Mouse (Mus musculus) right cerebral cortex, postnatal 36 days (tissue): ENCODE measurements around the gene Olfr76.
A peak's percentile ranks its signal among the peaks of the same experiment; 100 is the strongest.
"Not testable (repeated sequence)": the region's sequence is repeated elsewhere in the genome, so short reads cannot be mapped to it uniquely, and the experiment has no call there.

Experiments used
- DNase-seq, 2 experiments: peaks; one replicate each; pipeline ENCODE4 v3.0.0; 2022; ENCODE audit warnings: low spot score in 2 of 2, mixed read lengths in 1 of 2

Olfr76 gene

DNA sequence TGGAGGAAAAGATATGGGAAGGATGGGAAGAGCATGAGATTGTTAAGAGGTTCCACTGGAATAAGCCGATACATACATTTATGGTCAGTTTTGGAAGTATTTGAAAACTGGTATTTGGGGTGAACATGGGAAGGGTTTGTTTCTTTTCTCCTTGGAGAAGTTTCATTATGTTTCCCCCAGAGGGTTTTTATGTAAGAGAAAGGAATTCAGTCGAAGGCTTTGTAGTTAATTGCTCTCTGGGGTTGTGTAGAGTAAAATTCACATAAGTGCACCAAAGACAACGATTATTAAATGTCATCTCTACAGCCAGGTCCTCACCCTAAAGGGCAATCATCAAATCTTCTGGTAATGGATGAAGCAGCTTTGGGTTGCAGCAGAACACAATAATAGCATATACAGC, at the start of gene Olfr76:
Olfr76 (minus strand) TSS at position 101 of the 400 bp plus-strand sequence.
- no peak for DNase-seq

DNA sequence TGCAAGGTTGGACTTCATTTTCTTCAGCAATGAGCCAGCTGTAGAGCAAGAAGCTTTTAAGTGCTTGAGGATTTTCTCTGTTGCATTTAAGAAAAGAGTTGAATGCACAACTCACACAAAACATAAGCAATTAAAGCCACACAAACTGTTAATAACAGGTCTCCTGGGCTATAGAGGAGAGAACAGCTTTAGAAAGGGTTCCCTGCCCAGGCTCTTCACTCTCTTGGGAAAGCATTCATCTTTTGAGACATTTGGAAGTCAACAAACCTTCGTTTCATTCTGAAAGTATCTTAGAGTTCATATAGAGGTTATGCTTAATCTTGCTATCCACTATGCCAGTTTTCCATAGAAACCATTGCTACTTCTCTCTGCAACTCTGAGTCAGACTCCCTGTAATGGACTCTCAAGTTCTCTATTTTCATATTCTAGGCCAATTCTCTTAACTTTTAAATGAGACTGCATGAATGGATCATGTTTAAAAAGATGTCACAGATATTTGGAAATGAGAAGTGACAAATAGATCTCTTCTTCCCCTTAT, 47.1 kb upstream of the Olfr76 start, which contains the start of gene Olfr1555-ps1:
Olfr1555-ps1 (minus strand) TSS at position 51 of the 538 bp plus-strand sequence.
- not testable (repeated sequence) for DNase-seq

DNA sequence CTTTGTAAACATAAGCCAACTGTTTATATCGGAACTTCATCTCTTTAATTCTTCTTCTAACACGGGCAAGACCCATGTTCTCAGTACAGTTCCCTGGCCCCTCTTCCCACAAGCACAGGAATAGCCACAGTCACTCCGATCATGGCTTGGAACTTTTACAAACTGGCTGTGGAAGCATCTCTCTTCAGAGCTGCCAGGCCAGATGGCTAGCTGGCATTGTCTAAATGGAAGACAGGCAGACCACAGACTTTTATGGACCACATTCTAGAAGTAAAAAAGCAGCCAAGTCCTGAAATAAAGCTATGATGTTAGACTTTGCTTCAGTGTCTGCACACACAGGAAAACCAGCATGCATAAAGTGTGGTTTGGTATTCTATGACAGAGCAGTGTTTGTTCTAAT, 22.4 kb upstream of the Olfr76 start:
- DNase-seq = peak in 1 of 2 experiments; percentile 44

DNA sequence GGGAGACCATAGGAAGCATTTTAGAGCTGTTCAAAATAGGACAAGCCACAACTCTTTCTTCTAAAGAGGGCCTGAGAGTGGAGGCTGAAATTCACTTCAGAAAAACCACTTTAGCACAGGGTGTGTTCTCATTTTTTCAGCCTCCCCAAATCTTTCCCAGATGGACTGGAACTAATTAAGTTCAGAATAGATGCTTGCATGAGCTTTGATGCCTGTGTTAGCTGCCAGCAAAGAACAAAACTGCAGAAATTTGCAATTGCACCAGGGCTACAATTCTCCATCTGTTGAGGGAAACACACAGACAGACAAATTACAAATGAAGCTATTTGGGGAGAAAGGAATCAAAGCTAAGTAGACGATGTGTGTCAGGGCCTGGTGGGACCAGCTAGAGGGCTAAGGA, 20.4 kb upstream of the Olfr76 start:
- peak; percentile 30 to 59 for DNase-seq

DNA sequence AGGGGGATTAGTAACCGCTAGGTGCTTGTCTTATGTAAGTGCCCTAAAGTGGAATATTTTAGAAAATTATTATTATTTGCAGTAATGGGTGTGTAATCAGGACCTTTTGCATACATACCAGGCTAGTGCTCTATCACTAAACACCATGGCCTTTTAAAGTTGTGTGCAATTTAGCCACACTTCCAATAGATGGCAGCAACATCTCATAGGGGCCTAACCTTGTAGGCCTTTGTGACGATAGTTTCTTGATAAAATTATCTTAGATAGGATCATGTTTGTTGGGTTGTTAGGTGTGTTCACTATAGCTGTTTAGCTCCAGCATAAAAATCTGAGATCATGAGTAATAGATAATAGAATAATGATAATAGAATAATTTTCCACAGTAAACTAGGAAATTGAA, 11.3 kb upstream of the Olfr76 start:
- no peak for DNase-seq

DNA sequence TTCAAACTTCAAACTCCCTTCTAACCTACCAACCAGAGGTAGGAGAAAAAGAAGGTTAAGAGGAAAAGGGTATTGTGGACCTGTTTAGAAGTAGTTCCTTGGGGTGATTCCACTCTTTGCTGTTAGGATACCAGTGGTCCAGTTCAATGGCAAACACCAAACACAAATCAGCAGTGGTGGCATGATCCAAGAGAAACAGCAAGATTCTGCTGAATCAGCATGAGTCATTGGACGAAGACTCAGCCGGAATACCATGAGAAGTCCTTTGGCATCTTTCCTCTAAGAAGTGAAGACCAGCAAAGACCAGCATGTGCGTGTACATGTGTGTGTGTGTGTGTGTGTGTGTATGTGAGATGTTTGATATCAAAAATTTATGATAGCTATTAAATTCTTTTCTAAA, 6.5 kb downstream of the Olfr76 start:
- no peak for DNase-seq

DNA sequence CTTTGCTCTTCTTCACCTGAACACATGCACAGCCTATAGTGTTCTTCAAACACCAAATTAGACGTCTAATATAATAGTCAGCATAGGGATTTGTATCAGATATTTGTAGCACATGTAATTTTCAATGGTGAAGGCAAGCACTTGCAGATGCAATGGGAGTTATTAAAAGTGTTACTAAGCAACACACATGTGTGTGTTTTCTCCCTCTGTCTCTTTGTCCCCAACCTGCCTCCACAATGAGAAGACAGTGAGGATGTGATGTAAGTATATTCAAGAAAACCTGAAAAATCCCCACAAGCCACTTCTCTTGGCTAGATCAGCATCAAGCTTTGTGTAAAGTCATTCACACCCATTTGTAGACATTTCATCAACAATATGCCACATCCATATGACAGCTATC, 7.2 kb downstream of the Olfr76 start, which contains the start of gene Olfr1428:
Olfr1428 (minus strand) TSS at position 101 of the 400 bp plus-strand sequence.
- DNase-seq = no peak

DNA sequence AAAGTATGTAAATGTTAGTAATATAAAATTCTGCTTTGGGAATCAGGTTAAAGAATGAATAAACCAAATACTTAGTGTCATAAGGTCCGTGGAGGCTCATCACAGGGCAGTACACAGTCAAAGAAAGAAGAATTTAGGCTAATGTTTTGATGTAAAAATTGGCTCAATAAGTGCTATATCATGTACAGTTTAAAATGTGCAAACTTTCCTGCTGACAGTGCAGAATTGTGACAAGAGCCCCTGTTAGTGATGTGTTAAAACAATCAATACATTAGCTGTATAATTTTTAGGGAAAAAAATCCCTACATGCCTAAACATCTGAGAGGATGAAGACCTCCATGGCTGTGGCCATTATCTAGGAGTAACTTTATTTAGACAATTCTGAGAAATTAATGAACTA, 9.2 kb downstream of the Olfr76 start:
- DNase-seq = no peak

DNA sequence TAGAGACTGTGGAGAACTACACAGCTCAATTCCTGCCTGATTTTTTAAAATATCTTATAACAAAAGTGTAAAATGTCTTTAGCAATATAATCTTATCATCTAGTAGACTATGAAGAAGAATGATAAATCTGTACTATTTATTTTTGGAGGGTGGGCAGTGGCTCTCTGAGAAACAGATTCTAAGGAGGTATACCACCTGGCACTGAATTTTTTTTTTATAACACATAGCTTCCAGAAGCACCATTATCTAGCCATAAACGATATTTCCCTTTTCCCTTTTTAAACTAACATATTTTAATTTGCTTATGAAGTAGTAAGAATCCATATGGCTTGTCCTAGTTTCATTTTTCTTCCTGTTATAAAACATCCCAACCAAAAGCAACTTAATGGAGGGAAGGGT, 18.5 kb downstream of the Olfr76 start:
- DNase-seq = no peak

DNA sequence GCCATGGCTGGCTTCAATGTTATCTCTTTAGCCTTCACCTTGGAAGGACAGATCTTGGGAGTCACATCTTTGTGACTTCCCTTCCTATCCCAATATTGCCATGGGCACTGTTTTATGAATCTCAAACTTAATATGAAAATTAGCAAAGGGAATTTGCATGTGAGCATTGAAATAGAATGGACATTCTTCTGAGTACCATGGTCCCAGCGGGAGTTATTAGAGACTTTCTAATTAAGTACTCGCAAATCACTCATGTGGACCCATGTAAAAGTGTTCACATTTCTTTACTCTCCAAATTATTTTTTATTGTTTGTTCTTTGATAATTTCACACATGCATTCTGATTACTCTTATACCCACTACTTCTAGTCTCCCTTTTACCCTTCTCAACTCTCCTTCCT, 19.8 kb downstream of the Olfr76 start, which contains the start of gene Olfr1427:
Olfr1427 (minus strand) TSS at position 101 of the 400 bp plus-strand sequence.
- no peak for DNase-seq

DNA sequence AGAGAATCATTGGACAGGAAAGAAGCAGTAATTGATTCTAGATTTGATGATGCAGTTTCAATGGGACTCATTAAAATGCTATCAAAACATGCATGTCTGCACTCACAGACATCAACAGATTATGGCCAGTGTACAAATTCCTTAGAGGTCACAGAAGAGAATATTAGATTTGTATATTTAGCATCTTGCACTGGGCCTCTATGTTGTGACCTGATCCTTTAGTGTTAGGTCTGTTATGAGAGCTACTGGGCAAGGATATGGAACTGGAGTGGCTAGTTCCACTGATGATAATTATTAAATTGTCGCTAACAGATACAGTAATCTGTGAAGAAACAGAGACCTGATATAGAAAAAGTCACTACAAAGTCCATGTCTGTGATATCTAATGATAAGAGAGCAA, 31.1 kb downstream of the Olfr76 start, which contains the start of gene Olfr1426:
Olfr1426 (minus strand) TSS at position 101 of the 400 bp plus-strand sequence.
- no peak for DNase-seq

DNA sequence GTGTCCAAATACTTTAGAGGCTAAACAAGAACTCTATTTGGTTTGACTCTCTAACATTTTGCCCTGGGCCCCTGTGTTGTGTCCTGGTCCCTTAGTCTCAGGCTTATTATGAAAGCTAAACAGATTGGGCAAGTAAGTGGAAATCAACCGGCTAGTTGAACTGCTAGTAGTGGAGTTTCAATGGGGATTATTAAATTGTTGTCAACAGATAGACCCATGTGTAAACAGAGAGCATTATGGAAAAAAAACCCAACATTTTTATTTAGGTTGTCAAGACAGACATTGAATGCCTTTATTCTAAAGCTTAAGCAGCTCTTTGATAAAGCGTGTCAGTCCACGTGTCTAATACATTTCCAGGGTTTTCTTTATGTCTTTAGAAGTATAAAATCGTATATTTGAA, 45.4 kb downstream of the Olfr76 start, which contains the start of gene Olfr1425:
Olfr1425 (minus strand) TSS at position 101 of the 400 bp plus-strand sequence.
- DNase-seq = not testable (repeated sequence)

DNA sequence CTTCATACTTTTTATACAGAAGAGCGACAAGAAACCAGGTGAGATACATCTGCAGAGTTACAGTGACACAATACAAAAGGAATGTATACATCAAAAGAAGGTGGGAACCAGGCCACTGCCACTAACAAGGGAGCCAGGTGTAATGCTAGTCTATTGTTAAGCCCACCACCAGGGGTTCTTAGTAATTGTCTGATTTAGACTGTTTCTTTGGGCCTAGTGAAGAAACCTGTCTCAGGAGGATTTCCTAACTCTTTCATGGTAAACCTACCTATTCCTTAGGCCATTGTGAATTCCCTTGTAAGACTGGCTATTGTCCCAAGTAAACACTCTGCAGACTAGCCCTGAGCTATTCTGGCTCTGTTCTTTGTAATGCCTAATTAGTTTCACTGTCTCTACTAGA, 53.5 kb downstream of the Olfr76 start:
- DNase-seq = not testable (repeated sequence)
